Mouse (Mus musculus): ENCODE measurements around the gene Tent4a.

Tent4a gene

DNA sequence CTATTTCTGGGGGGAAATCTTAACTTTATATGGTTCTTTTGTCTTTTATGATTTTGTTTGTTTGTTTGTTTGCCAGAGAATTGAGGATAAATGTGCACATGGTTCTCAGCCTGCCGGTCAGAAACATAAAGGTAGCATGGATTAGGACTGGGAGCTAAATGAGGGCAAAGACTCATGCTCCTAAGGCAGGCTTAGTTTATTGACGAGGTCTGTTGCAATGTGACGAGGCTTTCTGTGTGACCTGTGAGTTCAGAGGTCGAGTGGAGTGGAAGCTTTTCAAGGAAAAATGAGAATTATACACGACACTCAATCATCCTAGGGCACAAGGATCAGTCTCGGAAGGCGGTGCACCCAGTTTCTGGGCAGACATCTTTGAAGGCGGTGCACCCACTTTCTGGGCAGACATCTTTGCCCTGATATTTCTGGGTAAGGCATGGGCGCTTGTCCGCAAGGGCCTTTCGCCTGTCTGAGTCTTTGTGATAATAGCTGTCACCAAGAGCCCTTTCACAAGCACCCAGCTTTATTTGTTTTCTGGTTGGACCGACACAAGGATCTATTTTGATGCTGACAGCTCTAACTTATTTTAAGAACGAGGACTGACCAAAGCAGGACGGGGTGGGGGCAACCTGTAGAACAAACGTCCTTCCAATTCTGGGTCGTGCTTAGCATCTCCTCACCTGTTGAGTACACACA is 13.2 kb upstream of the Tent4a start:
- no peak for DNase-seq (ENCODE audit: low spot score in 2 of 2)

GRCm38 (mm10) chr13:69545019-69545418 is 10.6 kb upstream of the Tent4a start:
- DNase-seq (ENCODE audit: low spot score in 2 of 2), result peak in 1 of 2 experiments; percentile 36

DNA sequence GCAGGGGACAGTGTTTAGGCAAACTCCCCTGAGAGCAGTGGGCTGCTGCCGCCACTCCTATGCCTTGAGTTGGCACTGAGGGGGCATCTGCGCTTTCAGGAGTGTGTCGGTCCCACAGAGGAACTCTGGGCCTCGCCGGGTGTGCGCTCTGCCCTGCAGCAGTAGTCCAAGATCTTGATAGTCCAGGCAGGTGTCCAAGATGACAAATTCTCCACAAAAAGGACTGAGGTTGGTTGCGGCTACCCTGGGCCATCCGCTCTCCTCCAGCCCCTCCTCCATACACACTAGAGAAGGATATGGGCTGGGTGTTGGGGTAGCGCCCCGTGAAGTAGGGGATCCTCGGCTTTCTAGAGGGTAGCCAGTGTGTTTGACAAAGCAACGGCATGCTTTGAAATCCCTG is 9.2 kb upstream of the Tent4a start:
- DNase-seq (ENCODE audit: low spot score in 2 of 2), result no peak

DNA sequence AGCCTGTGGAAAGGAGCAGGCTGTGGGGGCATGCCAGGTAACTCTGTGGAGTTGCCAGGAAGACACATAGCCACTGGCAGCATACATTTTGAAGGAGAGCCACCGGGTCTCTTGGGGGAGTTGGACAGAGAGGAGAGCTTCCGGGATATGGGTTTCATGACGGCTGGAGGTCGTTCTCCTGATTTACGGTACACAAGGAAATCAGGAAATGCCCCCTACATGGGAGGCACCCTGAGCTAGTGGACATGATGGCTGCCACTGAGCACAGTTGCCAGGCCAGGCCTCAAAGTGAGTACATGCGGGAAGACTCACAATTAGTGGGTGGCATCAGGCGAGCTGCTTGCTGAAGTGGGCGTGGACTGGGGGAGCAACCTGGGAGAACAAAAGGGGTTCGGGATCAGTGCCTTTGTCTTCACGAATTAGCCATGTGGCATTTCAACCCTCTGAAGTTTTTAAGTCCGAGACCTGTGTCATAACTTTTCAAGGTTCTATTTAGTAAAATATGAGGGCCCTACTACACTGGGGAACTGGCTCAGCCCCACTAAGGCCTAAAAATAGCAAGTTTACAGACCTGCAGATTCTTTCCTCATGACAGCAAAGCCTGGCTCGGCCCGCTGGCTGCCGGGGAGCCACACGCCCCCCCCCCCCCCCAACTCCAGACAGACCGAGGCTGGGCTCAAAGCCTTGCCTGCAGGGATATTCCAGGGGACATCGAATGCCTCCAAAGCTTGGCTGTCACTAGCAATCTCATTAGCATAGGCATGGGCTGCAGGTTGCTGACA is 8.3 kb upstream of the Tent4a start:
- DNase-seq (ENCODE audit: low spot score in 2 of 2), result no peak

DNA sequence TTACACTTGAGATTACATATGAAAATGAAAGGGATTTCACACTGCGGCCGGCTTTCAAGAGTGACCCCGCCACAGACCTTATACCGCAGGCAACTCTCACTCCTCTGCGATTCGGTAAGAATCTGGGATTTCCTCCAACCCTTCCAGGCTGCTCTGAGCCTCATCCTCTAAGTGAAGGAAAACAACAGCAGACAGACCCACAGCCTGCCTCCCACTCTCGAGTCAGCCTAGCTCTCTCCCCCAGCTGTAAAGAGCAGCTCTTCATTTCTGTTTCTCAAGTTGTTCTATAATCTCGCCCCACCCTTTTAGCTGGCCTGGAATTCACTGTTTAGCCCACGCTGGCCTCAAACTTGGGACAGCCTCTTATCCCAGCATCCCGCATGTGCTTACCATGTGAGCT is 7.4 kb upstream of the Tent4a start:
- DNase-seq (ENCODE audit: low spot score in 2 of 2), result no peak

DNA sequence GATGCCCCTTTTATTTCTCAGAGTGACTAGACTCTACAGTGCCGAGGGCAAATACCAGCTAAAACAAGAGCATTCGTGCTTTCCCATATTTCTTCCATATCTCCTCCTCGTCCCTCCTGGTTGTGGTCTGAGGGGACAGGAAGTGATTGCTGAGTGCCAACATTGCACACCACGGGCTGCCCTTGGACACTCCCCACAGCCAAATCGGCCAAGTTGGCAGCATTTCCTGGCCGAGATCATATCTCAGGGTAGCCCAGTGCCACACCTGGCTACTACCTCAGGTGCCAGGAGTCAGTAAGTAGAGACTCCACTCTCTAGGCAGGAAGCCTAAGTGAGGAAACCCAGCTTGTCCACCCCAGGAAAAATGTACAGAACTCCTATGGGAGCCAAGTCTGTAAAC is 6.8 kb upstream of the Tent4a start:
- no peak for DNase-seq (ENCODE audit: low spot score in 2 of 2)

DNA sequence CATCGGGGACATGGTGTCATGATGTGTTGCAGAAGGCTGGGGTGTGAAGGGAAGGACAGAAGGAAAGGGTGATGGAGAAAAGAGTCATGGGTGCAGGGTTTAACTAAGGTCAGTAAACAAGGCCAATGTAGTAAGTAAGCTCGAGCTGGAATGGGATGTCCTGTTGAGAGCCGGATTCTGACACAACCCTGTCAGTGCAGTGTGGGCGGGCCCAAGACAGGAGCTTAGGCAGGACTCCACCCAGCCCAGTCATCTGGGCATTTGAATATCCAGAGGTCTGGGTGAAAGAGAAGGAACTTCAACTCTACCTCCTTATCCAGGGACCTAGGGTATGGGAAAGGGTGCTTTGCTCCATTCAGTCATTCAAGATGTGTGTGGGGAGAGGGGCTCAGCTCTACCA is 3.9 kb upstream of the Tent4a start:
- no peak for DNase-seq (ENCODE audit: low spot score in 2 of 2)

DNA sequence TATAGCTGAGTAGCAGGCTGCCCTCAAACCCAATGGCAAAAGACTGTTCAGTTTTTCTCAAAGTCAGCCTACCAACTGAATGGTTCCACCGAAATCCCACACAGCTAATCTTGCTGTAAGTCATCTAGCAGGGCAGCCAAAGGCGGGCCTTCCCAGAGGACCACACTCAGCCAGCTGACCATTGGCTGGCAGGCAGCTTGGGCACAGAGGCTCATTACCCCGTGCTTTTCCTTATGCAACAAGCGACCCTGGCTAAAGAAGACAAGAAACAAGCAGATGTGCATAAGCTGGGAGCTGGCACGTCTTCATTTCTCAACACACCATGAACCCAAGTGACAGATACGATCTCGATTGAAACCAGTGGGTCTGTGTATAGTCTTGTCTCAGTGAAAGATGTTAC is 2.9 kb upstream of the Tent4a start:
- DNase-seq (ENCODE audit: low spot score in 2 of 2), result no peak

DNA sequence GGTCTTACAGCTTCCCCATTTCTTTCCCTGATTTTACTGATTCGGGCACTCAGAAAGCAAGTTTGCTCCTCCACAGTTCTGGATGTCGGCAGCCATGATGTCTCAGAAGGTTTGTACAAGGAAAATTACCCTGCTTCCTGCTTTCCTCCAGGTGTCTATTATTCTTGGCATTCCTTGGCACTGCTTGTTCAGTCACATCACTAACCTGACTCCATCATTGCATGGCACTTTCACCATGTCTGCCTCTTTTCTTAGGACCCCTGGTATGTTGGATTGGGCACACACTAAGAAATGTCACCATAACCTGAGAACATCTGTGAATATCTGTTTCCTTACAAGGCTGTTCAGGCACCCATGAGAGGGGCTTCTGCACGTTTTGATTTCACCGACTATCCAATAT is 1.6 kb upstream of the Tent4a start:
- no peak for DNase-seq (ENCODE audit: low spot score in 2 of 2)

DNA sequence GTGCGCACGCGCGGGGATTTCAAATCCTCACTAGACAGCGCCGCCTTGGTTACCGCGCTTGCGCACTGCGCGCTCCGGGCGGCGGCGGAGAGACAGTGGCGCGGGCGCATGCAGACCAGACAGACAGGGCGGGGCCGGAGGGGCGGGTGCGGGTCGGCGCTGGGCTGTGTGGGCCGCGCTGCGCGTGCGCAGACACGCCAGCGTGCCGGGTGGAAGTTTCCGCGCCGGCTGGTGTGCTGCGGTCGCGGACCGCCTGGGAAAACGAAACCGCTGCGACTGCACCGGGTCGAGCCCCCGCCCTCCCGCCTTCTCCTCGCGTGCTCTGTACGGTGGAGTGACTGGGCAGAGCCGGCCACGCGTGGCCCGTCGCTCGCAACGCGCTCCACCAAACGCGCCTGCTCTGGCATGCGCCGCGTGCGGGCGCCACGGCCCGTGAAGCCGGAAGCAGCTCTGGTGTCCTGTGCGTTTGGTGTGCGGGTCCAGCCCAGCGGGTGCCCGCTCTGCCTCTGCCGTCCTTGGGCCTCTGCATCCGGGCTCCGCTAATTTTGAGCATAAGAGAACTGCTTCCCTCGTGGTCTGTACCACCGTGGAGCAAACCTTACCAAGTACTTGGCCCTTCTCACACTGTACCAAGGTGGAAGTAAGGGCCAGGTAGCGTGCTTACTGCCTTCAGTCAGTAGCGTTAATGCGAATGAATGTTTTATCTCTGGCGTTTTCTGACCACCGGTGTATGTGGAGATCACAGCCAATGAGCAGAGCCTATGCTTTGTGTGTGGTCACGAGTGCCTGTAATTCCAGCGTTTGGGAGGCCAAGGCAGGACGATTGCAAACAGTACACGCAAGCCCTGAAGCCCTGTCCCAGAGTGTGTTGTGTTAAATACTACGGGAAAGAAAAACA is 486 bp upstream of the Tent4a start:
- DNase-seq (ENCODE audit: low spot score in 2 of 2), result peak; percentile 94 to 96

DNA sequence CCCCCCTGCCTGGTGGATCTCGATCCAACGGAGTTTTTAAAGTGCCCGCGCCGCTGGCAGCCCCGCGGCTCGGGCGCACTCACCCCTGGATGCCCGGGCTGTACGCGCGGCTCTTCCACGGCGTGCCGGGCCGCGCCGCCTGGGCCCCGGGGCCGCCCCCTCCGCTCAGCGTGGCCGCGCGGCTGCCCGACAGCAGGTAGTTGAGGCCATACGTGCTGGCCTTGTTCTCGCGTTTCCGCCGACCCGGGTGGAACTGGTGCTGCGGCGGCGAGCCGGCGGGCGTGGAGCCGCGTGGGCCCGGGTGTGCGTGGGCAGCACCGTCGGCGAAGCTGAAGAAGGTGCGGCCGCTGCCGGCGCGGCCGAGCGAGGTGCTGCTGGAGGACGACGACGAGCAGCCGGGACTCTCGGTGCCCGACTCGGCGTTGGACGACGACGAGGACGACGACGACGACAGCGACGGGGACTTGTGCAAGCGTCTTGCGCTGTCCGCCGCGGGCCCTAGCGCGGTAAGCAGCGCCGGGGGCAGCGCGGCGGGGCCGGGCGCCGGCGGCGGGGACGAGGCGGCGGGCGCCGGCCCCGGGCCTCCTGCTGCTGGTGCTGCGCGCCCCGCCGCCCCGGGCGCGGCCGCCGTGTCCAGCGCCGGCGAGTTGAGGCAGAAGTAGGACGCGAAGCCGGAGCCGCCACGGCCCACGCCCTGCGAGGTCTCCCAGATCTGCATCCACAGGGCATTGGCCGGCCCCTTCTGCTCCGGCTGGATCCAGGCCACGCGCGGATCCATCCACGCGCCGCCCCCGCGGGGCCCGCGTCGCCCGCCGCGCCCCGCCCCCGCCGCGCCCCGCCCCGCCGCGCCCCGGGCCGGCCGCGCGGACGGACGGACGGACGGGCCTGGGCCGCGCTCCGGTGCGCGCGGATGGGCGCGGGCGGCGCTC is 748 bp downstream of the Tent4a start, which contains the start of gene Nsun2:
Nsun2 (plus strand) TSS at position 342 of the 929 bp plus-strand sequence.
- peak; percentile 31 to 36 for DNase-seq (ENCODE audit: low spot score in 2 of 2)

GRCm38 (mm10) chr13:69532893-69533404 is 1.5 kb downstream of the Tent4a start:
- no peak for DNase-seq (ENCODE audit: low spot score in 2 of 2)

GRCm38 (mm10) chr13:69532101-69532892 is 2.1 kb downstream of the Tent4a start:
- no peak for DNase-seq (ENCODE audit: low spot score in 2 of 2)

- DNase-seq (ENCODE audit: low spot score in 2 of 2), result no peak
These were observed 3.0 kb downstream of the Tent4a start for GRCm38 (mm10) chr13:69531431-69531830.

DNA sequence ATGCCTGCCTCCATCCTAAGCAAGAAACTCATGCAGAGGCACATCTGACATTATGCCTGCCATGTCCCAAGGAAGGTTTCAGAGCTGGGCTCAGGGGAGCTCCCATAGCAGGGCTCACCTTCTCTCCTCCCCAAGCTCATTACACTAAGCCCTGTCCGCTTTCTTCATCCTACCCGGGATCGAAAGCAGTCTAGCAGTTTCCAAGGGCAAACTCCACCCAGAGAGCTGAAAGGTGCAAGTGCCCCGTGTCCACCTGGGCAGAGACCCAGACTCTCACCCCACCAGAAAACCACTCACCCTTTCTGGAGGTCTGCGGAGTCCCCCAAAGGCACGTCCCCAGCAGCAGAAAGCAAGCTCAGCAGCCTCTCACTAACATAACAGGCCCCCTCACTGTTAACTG is 3.5 kb downstream of the Tent4a start:
- DNase-seq (ENCODE audit: low spot score in 2 of 2), result no peak

GRCm38 (mm10) chr13:69530156-69530555 is 4.3 kb downstream of the Tent4a start:
- no peak for DNase-seq (ENCODE audit: low spot score in 2 of 2)

DNA sequence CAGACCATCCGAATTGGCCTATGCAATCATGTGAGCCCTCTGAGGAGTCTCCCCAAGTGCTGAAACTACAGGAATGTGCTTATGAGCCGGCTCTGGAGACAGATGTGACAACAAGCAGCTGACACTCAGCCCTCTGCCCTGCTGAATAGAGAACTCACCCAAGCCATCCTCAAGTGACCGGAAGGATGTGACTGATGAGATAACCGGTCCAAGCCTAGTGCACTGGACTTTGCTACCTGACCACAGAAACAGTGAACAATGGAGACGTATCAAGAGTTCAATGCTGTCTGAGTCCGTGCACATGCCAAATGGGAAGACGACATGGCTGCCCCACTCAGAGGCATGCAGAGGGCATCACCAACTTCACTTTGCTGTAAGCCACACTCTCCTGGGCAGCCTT is 5.9 kb downstream of the Tent4a start:
- no peak for DNase-seq (ENCODE audit: low spot score in 2 of 2)

GRCm38 (mm10) chr13:69525867-69526266 is 8.6 kb downstream of the Tent4a start:
- no peak for DNase-seq (ENCODE audit: low spot score in 2 of 2)

DNA sequence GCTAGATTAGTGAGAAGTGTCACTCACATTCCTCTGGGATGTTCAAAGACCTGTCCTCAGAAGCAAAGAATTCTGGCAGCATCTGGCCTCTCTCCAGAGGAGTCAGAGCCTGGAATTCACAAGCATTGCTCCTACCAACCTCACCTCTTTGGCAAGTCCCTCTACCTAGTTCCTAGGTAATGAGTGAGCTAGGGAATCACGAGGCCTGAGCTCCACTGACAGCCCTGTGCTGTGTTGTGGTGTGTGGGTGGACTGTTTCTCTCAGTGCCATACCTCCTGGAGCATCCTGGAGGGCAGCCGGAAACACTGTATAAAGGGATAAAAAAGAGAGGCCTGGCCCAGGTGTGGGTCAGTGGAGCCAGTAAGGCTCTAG is 10.3 kb downstream of the Tent4a start:
- no peak for DNase-seq (ENCODE audit: low spot score in 2 of 2)

Data from spleen, postnatal 14 days (tissue).